Mouse (Mus musculus) hindbrain, embryonic 12.5 days (tissue): ENCODE measurements around the gene Hist1h3c. TPM values are rescaled to one million over a fixed set of nuclear protein-coding genes. Genes with fewer than 3 reads are reported as not detected.
"Not testable (repeated sequence)": the region's sequence is repeated elsewhere in the genome, so short reads cannot be mapped to it uniquely, and the experiment has no call there.

Experiments
- ATAC-seq: fragments of 200-750 bp; cut with Nextera tagmentation; 2 replicates; pipeline ENCODE4 v1.8.0; 2017; ENCODE audit warnings: moderate TSS enrichment; ENCODE audit not compliant: low FRiP score
- H3K27ac ChIP-seq: fragments of 300-500 bp; sonication (generic); 2 replicates; pipeline ENCODE4 v1.5.1; 2016; ENCODE audit warnings: mild to moderate bottlenecking
- H3K27me3 ChIP-seq: fragments of 300-500 bp; sonication (generic); 2 replicates; pipeline ENCODE4 v1.6.1; 2016; ENCODE audit warnings: mild to moderate bottlenecking
- H3K36me3 ChIP-seq: fragments of 300-500 bp; sonication (generic); 2 replicates; pipeline ENCODE4 v1.6.1; 2016; ENCODE audit warnings: mild to moderate bottlenecking
- H3K4me1 ChIP-seq: fragments of 300-500 bp; sonication (generic); 2 replicates; pipeline ENCODE4 v1.6.1; 2016
- H3K4me2 ChIP-seq: fragments of 300-500 bp; sonication (generic); replicated peaks from 2 replicates; pipeline ENCODE4 v1.6.1; 2016; ENCODE audit warnings: mild to moderate bottlenecking
- H3K4me3 ChIP-seq: fragments of 300-500 bp; sonication (generic); 2 replicates; pipeline ENCODE4 v1.5.1; 2016; ENCODE audit warnings: mild to moderate bottlenecking
- H3K9ac ChIP-seq: fragments of 300-500 bp; sonication (generic); 2 replicates; pipeline ENCODE4 v1.6.1; 2016; ENCODE audit warnings: mild to moderate bottlenecking, moderate library complexity
- H3K9me3 ChIP-seq: fragments of 300-500 bp; sonication (generic); replicated peaks from 2 replicates; pipeline ENCODE4 v1.6.1; 2016; ENCODE audit warnings: mild to moderate bottlenecking
- WGBS: fragments of 180-500 bp; shearing (Covaris S2); methylation state at CpG from one replicate; pipeline ENCODE4 v1.1.7; 2016; 5-methylcytosine and 5-hydroxymethylcytosine counted together
- polyA plus RNA-seq: library from polyadenylated mRNA; unstranded; fragments of >200 nt; fragmentation: Nextera tagmentation; extraction: Ambion mirVana; gene quantifications from 2 replicates; pipeline ENCODE4 v1.2.1, GENCODE M21; 2016

Hist1h3c gene
- polyA plus RNA-seq, 1 experiment from 2014 or later = 11.6 TPM

GRCm38 (mm10) chr13:23753314-23754078, 8.1 kb upstream of the Hist1h3c start:
- no peaks in the 10 kb centered on the region for H3K36me3 ChIP-seq
- H3K9me3 ChIP-seq = no peaks in the 10 kb centered on the region
- H3K4me1 ChIP-seq = peaks cover 5% of the 10 kb centered on the region; the same call in 1 of the 2 replicates
- H3K9ac ChIP-seq = no peak overlapping the region; the same call in 1 of the 2 replicates
- H3K27ac ChIP-seq = peak overlapping the region; percentile 67; the same call in 1 of the 2 replicates
- H3K27me3 ChIP-seq = no peaks in the 10 kb centered on the region
- 54% methylated on average over 4 of the region's 4 CpGs for WGBS
- no peak overlapping the region for H3K4me3 ChIP-seq
- H3K4me2 ChIP-seq = peak overlapping the region; percentile 48
- ATAC-seq = no peak

- peak overlapping the region; percentile 49 for H3K9ac ChIP-seq
- WGBS = 2% methylated on average over 6 of the region's 6 CpGs
Measured at GRCm38 (mm10) chr13:23752742-23753172, 7.4 kb upstream of the Hist1h3c start.

GRCm38 (mm10) chr13:23752067-23752741, 6.8 kb upstream of the Hist1h3c start, which contains the start of gene Hist1h3b:
Gene Hist1h3b, plus strand, starts transcription at chr13:23752267.
- ATAC-seq = peak; percentile 87
- not testable (repeated sequence) for H3K27me3 ChIP-seq, H3K9me3 ChIP-seq, H3K36me3 ChIP-seq, H3K4me1 ChIP-seq
- H3K27ac ChIP-seq = peak within 1 kb of the TSS; percentile 95
- peak within 1 kb of the TSS; percentile 49 for H3K9ac ChIP-seq
- H3K4me3 ChIP-seq = peak within 1 kb of the TSS; percentile 38
- peak within 1 kb of the TSS; percentile 61 for H3K4me2 ChIP-seq
- under 1% methylated on average over 15 of the region's 47 CpGs for WGBS

More at GRCm38 (mm10) chr13:23752742-23753172, 7.4 kb upstream of the Hist1h3c start:
- Histone ChIP-seq H3K27ac (peak overlapping the region; percentile 67), H3K4me1 (peaks cover 10% of the 10 kb centered on the region), H3K4me3 (peak overlapping the region; percentile 30), H3K9me3 (no peaks in the 10 kb centered on the region), H3K27me3 (no peaks in the 10 kb centered on the region), H3K4me2 (peak overlapping the region; percentile 48), H3K36me3 (no peaks in the 10 kb centered on the region)
- no peak for ATAC-seq

GRCm38 (mm10) chr13:23751478-23751956, 6.1 kb upstream of the Hist1h3c start:
- WGBS = 1% methylated on average over 11 of the region's 11 CpGs
- no peaks in the 10 kb centered on the region for H3K36me3 ChIP-seq
- H3K4me2 ChIP-seq = peak overlapping the region; percentile 61
- no peaks in the 10 kb centered on the region for H3K27me3 ChIP-seq
- peak; percentile 36 for ATAC-seq
- no peaks in the 10 kb centered on the region for H3K9me3 ChIP-seq
- H3K27ac ChIP-seq = peak overlapping the region; percentile 95
- 0 out of 2 replicates have a peak overlapping the region, but pooled peaks have one; percentile 41 for H3K9ac ChIP-seq
- peaks cover 9% of the 10 kb centered on the region for H3K4me1 ChIP-seq
- peak overlapping the region; percentile 38 for H3K4me3 ChIP-seq

GRCm38 (mm10) chr13:23750839-23751477, 5.6 kb upstream of the Hist1h3c start, which contains the start of gene Hist1h2ab:
Gene Hist1h2ab, plus strand, starts transcription at chr13:23751126.
- H3K36me3 ChIP-seq, H3K4me1 ChIP-seq, H3K27me3 ChIP-seq, H3K9me3 ChIP-seq: not testable (repeated sequence)
- under 1% methylated on average over 31 of the region's 47 CpGs for WGBS
- peak within 1 kb of the TSS; percentile 61 for H3K4me2 ChIP-seq
- ATAC-seq = peak; percentile 48; the same call in 1 of the 2 replicates
- peak within 1 kb of the TSS; percentile 95 for H3K27ac ChIP-seq
- peak within 1 kb of the TSS; percentile 45; the same call in 1 of the 2 replicates for H3K9ac ChIP-seq
- H3K4me3 ChIP-seq = peak within 1 kb of the TSS; percentile 38

- no peaks in the 10 kb centered on the region for H3K27me3 ChIP-seq
- H3K27ac ChIP-seq = no peak overlapping the region; the same call in 1 of the 2 replicates
- no peak overlapping the region for H3K4me3 ChIP-seq
- H3K36me3 ChIP-seq = no peaks in the 10 kb centered on the region
- H3K9ac ChIP-seq = no peak overlapping the region
- WGBS = 93% methylated on average over 5 of the region's 5 CpGs
- H3K9me3 ChIP-seq = no peaks in the 10 kb centered on the region
- H3K4me2 ChIP-seq = no peak overlapping the region
- no peak for ATAC-seq
- H3K4me1 ChIP-seq = peaks cover 9% of the 10 kb centered on the region
Measured at GRCm38 (mm10) chr13:23749563-23750121, 4.2 kb upstream of the Hist1h3c start.

- WGBS = 7% methylated on average over 4 of the region's 4 CpGs
- no peak for ATAC-seq
- peak overlapping the region; percentile 98 for H3K27ac ChIP-seq
Measured at GRCm38 (mm10) chr13:23747892-23748288, 2.5 kb upstream of the Hist1h3c start.

GRCm38 (mm10) chr13:23747081-23747891, 1.9 kb upstream of the Hist1h3c start:
- peak overlapping the region; percentile 98 for H3K27ac ChIP-seq
- H3K4me3 ChIP-seq = peak overlapping the region; percentile 40
- H3K4me1 ChIP-seq = peaks cover 9% of the 10 kb centered on the region
- peak; percentile 21; the same call in 1 of the 2 replicates for ATAC-seq
- no peaks in the 10 kb centered on the region for H3K27me3 ChIP-seq
- H3K36me3 ChIP-seq = no peaks in the 10 kb centered on the region
- peak overlapping the region; percentile 64 for H3K4me2 ChIP-seq
- H3K9me3 ChIP-seq = no peaks in the 10 kb centered on the region
- 2% methylated on average over 13 of the region's 13 CpGs for WGBS
- H3K9ac ChIP-seq = peak overlapping the region; percentile 59

More at GRCm38 (mm10) chr13:23747892-23748288, 2.5 kb upstream of the Hist1h3c start:
- peak overlapping the region; percentile 64 for H3K4me2 ChIP-seq
- H3K27me3 ChIP-seq = no peaks in the 10 kb centered on the region
- no peaks in the 10 kb centered on the region for H3K36me3 ChIP-seq
- no peak overlapping the region for H3K9ac ChIP-seq
- no peaks in the 10 kb centered on the region for H3K9me3 ChIP-seq
- peaks cover 9% of the 10 kb centered on the region for H3K4me1 ChIP-seq
- H3K4me3 ChIP-seq = no peak overlapping the region

- Histone ChIP-seq H3K9ac (peak within 1 kb of the TSS; percentile 59), H3K4me2 (peak within 1 kb of the TSS; percentile 64), H3K4me3 (peak within 1 kb of the TSS; percentile 40), H3K27ac (peak within 1 kb of the TSS; percentile 98)
- not testable (repeated sequence) for H3K4me1 ChIP-seq, H3K27me3 ChIP-seq, H3K36me3 ChIP-seq, H3K9me3 ChIP-seq
- under 1% methylated on average over 49 of the region's 58 CpGs for WGBS
- ATAC-seq = peak; percentile 95
Measured at GRCm38 (mm10) chr13:23746201-23747080, 1.0 kb upstream of the Hist1h3c start, which contains the start of gene Hist1h2bb. Gene Hist1h2bb, plus strand, starts transcription at chr13:23746734.
